Mouse (Mus musculus) midbrain, embryonic 11.5 days (tissue): ENCODE results near the gene Btg2. TPM values are rescaled to one million over a fixed set of nuclear protein-coding genes. Genes with fewer than 3 reads are reported as not detected.

Experiments
- ATAC-seq: fragments of 200-750 bp; cut with Nextera tagmentation; 2 replicates; pipeline ENCODE4 v1.8.0; 2017; ENCODE audit warnings: moderate TSS enrichment, moderate library complexity; ENCODE audit not compliant: low FRiP score
- DNase-seq: peaks from one replicate; pipeline ENCODE4 v3.0.0; 2015; ENCODE audit warnings: low spot score; ENCODE audit errors: missing footprints
- H3K27ac ChIP-seq: fragments of 300-500 bp; sonication (generic); 2 replicates; pipeline ENCODE4 v1.5.1; 2014; ENCODE audit warnings: low read depth, low read length
- H3K27me3 ChIP-seq: fragments of 300-500 bp; sonication (generic); 2 replicates; pipeline ENCODE4 v1.6.1; 2014; ENCODE audit warnings: mild to moderate bottlenecking, low read length, moderate library complexity, mixed read lengths; ENCODE audit not compliant: control insufficient read depth, insufficient read depth
- H3K36me3 ChIP-seq: fragments of 300-500 bp; sonication (generic); 2 replicates; pipeline ENCODE4 v1.6.1; 2014; ENCODE audit warnings: mild to moderate bottlenecking, low read length, moderate library complexity, mixed read lengths; ENCODE audit not compliant: control insufficient read depth, insufficient read depth
- H3K4me1 ChIP-seq: fragments of 300-500 bp; sonication (generic); 2 replicates; pipeline ENCODE4 v1.6.1; 2014; ENCODE audit warnings: low read length; ENCODE audit not compliant: control insufficient read depth, insufficient read depth
- H3K4me2 ChIP-seq: fragments of 300-500 bp; sonication (generic); 2 replicates; pipeline ENCODE4 v1.6.1; 2014; ENCODE audit warnings: mild to moderate bottlenecking, moderate library complexity
- H3K4me3 ChIP-seq: fragments of 300-500 bp; sonication (generic); 2 replicates; pipeline ENCODE4 v1.5.1; 2014; ENCODE audit warnings: low read depth, low read length
- H3K9ac ChIP-seq: fragments of 300-500 bp; sonication (generic); 2 replicates; pipeline ENCODE4 v1.6.1; 2014; ENCODE audit warnings: low read length
- H3K9me3 ChIP-seq: fragments of 300-500 bp; sonication (generic); 2 replicates; pipeline ENCODE4 v1.6.1; 2016; ENCODE audit warnings: low read length; ENCODE audit not compliant: control insufficient read depth
- WGBS: fragments of 180-500 bp; shearing (Covaris S2); extraction: QIAGEN DNeasy Blood & Tissue Kit; methylation state at CpG from one replicate; pipeline ENCODE4 v1.1.7; 2014; 5-methylcytosine and 5-hydroxymethylcytosine counted together
- polyA plus RNA-seq: library from polyadenylated mRNA; unstranded; fragments of >200 nt; fragmentation: Nextera tagmentation; extraction: Ambion mirVana; gene quantifications from 2 replicates; pipeline ENCODE4 v1.2.1, GENCODE M21; 2014

Btg2 gene
- polyA plus RNA-seq, 1 experiment from 2014 or later, result 153 TPM

GRCm38 (mm10) chr1:134058870-134059269 lies 20.1 kb downstream of the Btg2 start:
- Histone ChIP-seq H3K9ac (no peak overlapping the region), H3K36me3 (no peaks in the 10 kb centered on the region), H3K27me3 (no peaks in the 10 kb centered on the region), H3K4me2 (no peak overlapping the region), H3K4me3 (no peak overlapping the region), H3K9me3 (no peaks in the 10 kb centered on the region), H3K27ac (no peak overlapping the region), H3K4me1 (peaks cover 31% of the 10 kb centered on the region)
- DNase-seq, result no peak
- no peak for ATAC-seq
- 66% methylated on average over 6 of the region's 6 CpGs for WGBS

- no peak overlapping the region for H3K27ac ChIP-seq
- DNase-seq, result no peak
Measured at GRCm38 (mm10) chr1:134057736-134058135, 21.2 kb downstream of the Btg2 start.

GRCm38 (mm10) chr1:134056285-134056684 lies 22.6 kb downstream of the Btg2 start:
- no peak for ATAC-seq
- Histone ChIP-seq H3K27me3 (no peaks in the 10 kb centered on the region), H3K4me3 (no peak overlapping the region), H3K9ac (no peak overlapping the region), H3K9me3 (no peaks in the 10 kb centered on the region), H3K4me1 (peaks cover 16% of the 10 kb centered on the region), H3K27ac (no peak overlapping the region), H3K36me3 (no peaks in the 10 kb centered on the region), H3K4me2 (no peak overlapping the region)
- no peak for DNase-seq
- 79% methylated on average over 4 of the region's 4 CpGs for WGBS

More at GRCm38 (mm10) chr1:134057736-134058135, 21.2 kb downstream of the Btg2 start:
- WGBS, result 82% methylated on average over 8 of the region's 8 CpGs
- Histone ChIP-seq H3K4me3 (no peak overlapping the region), H3K4me2 (no peak overlapping the region), H3K27me3 (no peaks in the 10 kb centered on the region), H3K36me3 (no peaks in the 10 kb centered on the region), H3K9me3 (no peaks in the 10 kb centered on the region), H3K4me1 (peaks cover 28% of the 10 kb centered on the region), H3K9ac (no peak overlapping the region)
- no peak for ATAC-seq

- Histone ChIP-seq H3K36me3 (no peaks in the 10 kb centered on the region), H3K27me3 (no peaks in the 10 kb centered on the region), H3K4me1 (peaks cover 12% of the 10 kb centered on the region), H3K4me3 (no peak overlapping the region), H3K9me3 (no peaks in the 10 kb centered on the region), H3K27ac (no peak overlapping the region), H3K9ac (no peak overlapping the region), H3K4me2 (no peak overlapping the region)
- ATAC-seq (no peak), DNase-seq (no peak)
- 89% methylated on average over 9 of the region's 9 CpGs for WGBS
Measured at GRCm38 (mm10) chr1:134055666-134056245, 23.2 kb downstream of the Btg2 start.

GRCm38 (mm10) chr1:134055058-134055457 lies 23.9 kb downstream of the Btg2 start:
- H3K4me1 ChIP-seq, result peaks cover 7% of the 10 kb centered on the region
- no peak overlapping the region for H3K9ac ChIP-seq
- ATAC-seq (no peak), DNase-seq (no peak)
- H3K27me3 ChIP-seq, result no peaks in the 10 kb centered on the region
- no peak overlapping the region for H3K4me2 ChIP-seq
- no peaks in the 10 kb centered on the region for H3K9me3 ChIP-seq
- no peak overlapping the region for H3K27ac ChIP-seq
- WGBS, result 83% methylated on average over 9 of the region's 9 CpGs
- no peaks in the 10 kb centered on the region for H3K36me3 ChIP-seq
- no peak overlapping the region for H3K4me3 ChIP-seq

GRCm38 (mm10) chr1:134053207-134053606 lies 25.7 kb downstream of the Btg2 start:
- H3K36me3 ChIP-seq, result no peaks in the 10 kb centered on the region
- WGBS, result 9% methylated on average over 6 of the region's 6 CpGs
- H3K27me3 ChIP-seq, result no peaks in the 10 kb centered on the region
- H3K4me3 ChIP-seq, result no peak overlapping the region
- H3K27ac ChIP-seq, result no peak overlapping the region
- no peaks in the 10 kb centered on the region for H3K9me3 ChIP-seq
- H3K9ac ChIP-seq, result no peak overlapping the region
- ATAC-seq, result peak; percentile 77
- no peak overlapping the region for H3K4me2 ChIP-seq
- 0 out of 2 replicates have a peak, but pooled peaks cover 2% of the 10 kb centered on the region for H3K4me1 ChIP-seq
- peak; percentile 99 for DNase-seq

- no peak overlapping the region for H3K9ac ChIP-seq
- ATAC-seq (no peak), DNase-seq (no peak)
- H3K27ac ChIP-seq, result no peak overlapping the region
- no peak overlapping the region for H3K4me2 ChIP-seq
- H3K4me3 ChIP-seq, result no peak overlapping the region
- H3K4me1 ChIP-seq, result peaks cover 10% of the 10 kb centered on the region
- 81% methylated on average over 6 of the region's 6 CpGs for WGBS
- H3K36me3 ChIP-seq, result no peaks in the 10 kb centered on the region
- no peaks in the 10 kb centered on the region for H3K27me3 ChIP-seq
- H3K9me3 ChIP-seq, result no peaks in the 10 kb centered on the region
Measured at GRCm38 (mm10) chr1:134049542-134049941, 29.4 kb downstream of the Btg2 start.

GRCm38 (mm10) chr1:134048759-134049158 lies 30.2 kb downstream of the Btg2 start:
- no peaks in the 10 kb centered on the region for H3K9me3 ChIP-seq
- H3K27me3 ChIP-seq, result no peaks in the 10 kb centered on the region
- peak; percentile 42; the same call in 1 of the 2 replicates for ATAC-seq
- no peak overlapping the region for H3K4me2 ChIP-seq
- 3% methylated on average over 5 of the region's 5 CpGs for WGBS
- H3K27ac ChIP-seq, result no peak overlapping the region
- H3K4me1 ChIP-seq, result peaks cover 10% of the 10 kb centered on the region
- H3K4me3 ChIP-seq, result no peak overlapping the region
- H3K9ac ChIP-seq, result no peak overlapping the region
- no peaks in the 10 kb centered on the region for H3K36me3 ChIP-seq
- peak; percentile 95 for DNase-seq

GRCm38 (mm10) chr1:134047431-134047830 lies 31.5 kb downstream of the Btg2 start:
- no peak for ATAC-seq
- H3K27ac ChIP-seq, result no peak overlapping the region
- WGBS, result 86% methylated on average over 6 of the region's 6 CpGs

More at GRCm38 (mm10) chr1:134047431-134047830, 31.5 kb downstream of the Btg2 start:
- no peaks in the 10 kb centered on the region for H3K36me3 ChIP-seq
- H3K4me2 ChIP-seq, result no peak overlapping the region
- H3K9ac ChIP-seq, result no peak overlapping the region
- no peak for DNase-seq
- no peak overlapping the region for H3K4me3 ChIP-seq
- peaks cover 8% of the 10 kb centered on the region for H3K4me1 ChIP-seq
- H3K27me3 ChIP-seq, result no peaks in the 10 kb centered on the region
- no peaks in the 10 kb centered on the region for H3K9me3 ChIP-seq
